Mouse (Mus musculus) E14TG2a.4 (cell line): Measurements from ENCODE around the gene Apobec1.

Experiments used
- CTCF ChIP-seq: conservative IDR thresholded peaks from 2 replicates; pipeline ENCODE4 v1.5.1; 2014; ENCODE audit warnings: low read length
- NANOG ChIP-seq: IDR thresholded peaks from 2 replicates; pipeline ENCODE4 v1.6.1; 2014; ENCODE audit warnings: borderline replicate concordance, low read length, mixed read lengths
- POU5F1 ChIP-seq: IDR thresholded peaks from 2 replicates; pipeline ENCODE4 v1.6.1; 2014; ENCODE audit warnings: low read length, borderline replicate concordance

- TF ChIP-seq CTCF = 0 out of 2 replicates have a peak, but pooled peaks have one; percentile 5
- no peak for TF ChIP-seq POU5F1
- no peak for TF ChIP-seq NANOG
Observed at GRCm38 (mm10) chr6:122565070-122565784, 37.0 kb downstream of the Apobec1 start.
